Mouse (Mus musculus) frontal cortex, adult 2 months (tissue): ENCODE measurements around the gene Apoa2. TPM values are rescaled to one million over a fixed set of nuclear protein-coding genes. Genes with fewer than 3 reads are reported as not detected.
A peak's percentile ranks its signal among the peaks of the same experiment; 100 is the strongest.

Experiments
- DNase-seq, 2 experiments: peaks; one replicate each; pipeline ENCODE4 v3.0.0; 2022; ENCODE audit warnings: low spot score in 1 of 2; ENCODE audit errors: extremely low spot score in 1 of 2
- polyA plus RNA-seq: library from polyadenylated mRNA; depleted of rRNA; stranded (reverse); fragments of >200 nt; gene quantifications from 2 replicates; pipeline ENCODE4 v1.2.3, GENCODE M21; 2012

Apoa2 gene
- polyA plus RNA-seq, 1 experiment: 3.9 TPM

- DNase-seq: peak in 1 of 2 experiments; percentile 83
Measured at GRCm38 (mm10) chr1:171256937-171257548, 32.2 kb downstream of the Apoa2 start.

- no peak for DNase-seq
Measured at GRCm38 (mm10) chr1:171257781-171258180, 32.9 kb downstream of the Apoa2 start.

GRCm38 (mm10) chr1:171258921-171259320, 34.1 kb downstream of the Apoa2 start:
- no peak for DNase-seq

- DNase-seq: no peak
Measured at GRCm38 (mm10) chr1:171260316-171260715, 35.5 kb downstream of the Apoa2 start.

GRCm38 (mm10) chr1:171262594-171263130, 37.8 kb downstream of the Apoa2 start:
- peak; percentile 91 to 95 for DNase-seq

- peak in 1 of 2 experiments; percentile 66 for DNase-seq
Measured at GRCm38 (mm10) chr1:171263185-171263611, 38.3 kb downstream of the Apoa2 start.

GRCm38 (mm10) chr1:171263666-171264461, 39.0 kb downstream of the Apoa2 start:
- DNase-seq: no peak

- DNase-seq: peak in 1 of 2 experiments; percentile 61
Measured at GRCm38 (mm10) chr1:171265971-171266744, 41.3 kb downstream of the Apoa2 start.

- DNase-seq: no peak
Measured at GRCm38 (mm10) chr1:171268341-171268740, 43.5 kb downstream of the Apoa2 start.

GRCm38 (mm10) chr1:171269848-171270572, 45.2 kb downstream of the Apoa2 start, which contains the start of gene B4galt3:
Gene B4galt3, plus strand, starts transcription at chr1:171270328.
- peak; percentile 88 to 97 for DNase-seq

GRCm38 (mm10) chr1:171270573-171270900, 45.7 kb downstream of the Apoa2 start:
- DNase-seq: no peak

- DNase-seq: no peak
Measured at GRCm38 (mm10) chr1:171271196-171271595, 46.3 kb downstream of the Apoa2 start.

GRCm38 (mm10) chr1:171271622-171272021, 46.8 kb downstream of the Apoa2 start:
- no peak for DNase-seq

- no peak for DNase-seq
Measured at GRCm38 (mm10) chr1:171272086-171272485, 47.2 kb downstream of the Apoa2 start.

- no peak for DNase-seq
Measured at GRCm38 (mm10) chr1:171274171-171274570, 49.3 kb downstream of the Apoa2 start.

- DNase-seq: no peak
Measured at GRCm38 (mm10) chr1:171275144-171275734, 50.4 kb downstream of the Apoa2 start.
